Mouse (Mus musculus) C2C12 (cell line): ENCODE data around the gene Oit1.

Experiments used
- CTCF ChIP-seq: IDR thresholded peaks from one replicate; pipeline ENCODE4 v1.5.1; 2011; ENCODE audit not compliant: control insufficient read depth, insufficient read depth, insufficient read length
- FOSL1 ChIP-seq: IDR thresholded peaks from one replicate; pipeline ENCODE4 v1.8.0; 2011; ENCODE audit warnings: mild to moderate bottlenecking, low read length; ENCODE audit not compliant: poor library complexity, insufficient read depth, severe bottlenecking
- MAX ChIP-seq: IDR thresholded peaks from one replicate; pipeline ENCODE4 v1.6.1; 2011; ENCODE audit warnings: mild to moderate bottlenecking, control low read depth
- MYOD1 ChIP-seq: IDR thresholded peaks from one replicate; pipeline ENCODE4 v1.6.1; 2011; ENCODE audit warnings: low read depth; ENCODE audit not compliant: control insufficient read depth, insufficient read length

DNA sequence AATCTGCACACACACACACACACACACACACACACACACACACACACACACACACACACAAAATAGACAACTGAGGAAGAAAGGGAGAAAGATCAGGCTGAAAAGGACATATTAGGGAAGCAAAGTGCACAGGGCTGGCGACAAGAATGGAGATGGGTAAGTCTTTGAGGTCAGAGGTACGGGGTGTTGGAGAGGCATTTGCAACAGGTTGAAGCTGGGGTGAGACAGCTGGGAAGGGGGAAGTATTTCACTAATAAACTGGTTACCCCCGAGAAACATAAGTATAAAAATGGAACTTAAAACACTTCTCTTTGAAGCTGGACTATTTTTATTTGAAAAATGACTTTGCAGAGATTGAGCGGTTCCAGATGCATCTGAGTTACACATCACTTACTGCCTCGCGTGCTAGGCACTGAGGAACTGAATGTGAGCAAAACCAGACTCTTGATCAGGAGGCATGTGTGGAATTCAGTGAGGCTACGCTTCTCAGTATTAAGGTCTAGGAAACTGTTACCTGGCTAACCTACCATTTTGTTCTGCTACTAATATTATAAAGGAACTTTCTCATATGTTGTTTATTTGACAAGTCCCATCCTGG, 17.2 kb upstream of the Oit1 start:
- TF ChIP-seq MYOD1, result no peak
- TF ChIP-seq CTCF, result no peak
- no peak for TF ChIP-seq FOSL1
- no peak for TF ChIP-seq MAX
